Mouse (Mus musculus) G1E (cell line): ENCODE results near the gene Nadk. TPM values are rescaled to one million over a fixed set of nuclear protein-coding genes. Genes with fewer than 3 reads are reported as not detected.
"Not testable (repeated sequence)": the region's sequence is repeated elsewhere in the genome, so short reads cannot be mapped to it uniquely, and the experiment has no call there.

Source experiments
- ATAC-seq: 2 replicates; pipeline ENCODE4 v1.8.0; 2016; ENCODE audit warnings: mild to moderate bottlenecking; ENCODE audit not compliant: insufficient number of reproducible peaks, poor library complexity, low FRiP score, severe bottlenecking; ENCODE audit errors: extremely low read depth
- DNase-seq: peaks from one replicate; pipeline ENCODE4 v3.0.0; 2012; ENCODE audit warnings: low spot score
- H3K27me3 ChIP-seq: 2 replicates; pipeline ENCODE4 v1.6.1; 2012; ENCODE audit warnings: mild to moderate bottlenecking, low read length, inconsistent platforms; ENCODE audit not compliant: insufficient read depth
- H3K36me3 ChIP-seq: replicated peaks from 2 replicates; pipeline ENCODE3; 2012; ENCODE audit warnings: mild to moderate bottlenecking, inconsistent platforms
- H3K4me1 ChIP-seq: 2 replicates; pipeline ENCODE4 v1.6.1; 2012; ENCODE audit warnings: low read depth, low read length, inconsistent platforms, mixed read lengths; ENCODE audit not compliant: insufficient read depth
- H3K4me3 ChIP-seq: 2 replicates; pipeline ENCODE4 v1.5.1; 2012; ENCODE audit warnings: low read depth, mild to moderate bottlenecking, inconsistent platforms, low read length, moderate library complexity, mixed read lengths
- H3K9me3 ChIP-seq: replicated peaks from 2 replicates; pipeline ENCODE4 v1.6.1; 2012; ENCODE audit warnings: inconsistent platforms
- CTCF ChIP-seq: IDR thresholded peaks from 2 replicates; pipeline ENCODE4 v1.5.1; 2012; ENCODE audit warnings: low read depth, low read length, inconsistent platforms, mixed read lengths
- GATA1 ChIP-seq: IDR thresholded peaks from 2 replicates; pipeline ENCODE4 v1.6.1; 2012; ENCODE audit warnings: borderline replicate concordance, low read length, inconsistent platforms, mixed read lengths
- GATA2 ChIP-seq: IDR thresholded peaks from 2 replicates; pipeline ENCODE4 v1.6.1; 2012; ENCODE audit warnings: low read depth, low read length, inconsistent platforms, borderline replicate concordance
- POLR2AphosphoS5 ChIP-seq: IDR thresholded peaks from 2 replicates; pipeline ENCODE4 v1.6.1; 2012; ENCODE audit warnings: low read depth, low read length, inconsistent platforms; ENCODE audit not compliant: insufficient replicate concordance
- TAL1 ChIP-seq: conservative IDR thresholded peaks from 2 replicates; pipeline ENCODE4 v1.6.1; 2012; ENCODE audit warnings: low read depth, low read length, inconsistent platforms, mixed read lengths
- polyA plus RNA-seq: library from polyadenylated mRNA; stranded (reverse); fragments of >175 nt; gene quantifications from 2 replicates; pipeline ENCODE4 v1.2.3, GENCODE M21; 2012
- total RNA-seq, 2 experiments: library from RNA; stranded (forward) in 1 of 2; stranded (reverse) in 1 of 2; fragments of 200-1000 nt in 1 of 2; fragments of >200 nt in 1 of 2; fragmentation: Nextera tagmentation in 1 of 2; gene quantifications; 2 replicates each; pipeline ENCODE4 v1.2.3; 2014 to 2017

Gene Nadk
- total and polyA plus RNA-seq, 3 experiments: 58.4 to 67.5 (median 61.6) TPM

GRCm38 (mm10) chr4:155568632-155569370, 6.6 kb downstream of the Nadk start:
- ATAC-seq (no peak), DNase-seq (no peak)
- H3K27me3 ChIP-seq: no peaks in the 10 kb centered on the region
- TF ChIP-seq TAL1 (no peak), POLR2AphosphoS5 (no peak), GATA2 (no peak), CTCF (no peak), GATA1 (no peak)
- H3K4me1 ChIP-seq: peaks cover 50% of the 10 kb centered on the region
- H3K36me3 ChIP-seq: peaks cover 56% of the 10 kb centered on the region
- H3K9me3 ChIP-seq: no peaks in the 10 kb centered on the region
- H3K4me3 ChIP-seq: no peak overlapping the region

- ATAC-seq: no peak
- H3K4me3 ChIP-seq: no peak overlapping the region
- TF ChIP-seq GATA1: no peak
- no peak for TF ChIP-seq POLR2AphosphoS5
- no peak for TF ChIP-seq TAL1
- TF ChIP-seq CTCF: no peak
- TF ChIP-seq GATA2: no peak
- no peaks in the 10 kb centered on the region for H3K27me3 ChIP-seq
- no peak for DNase-seq
- peaks cover 60% of the 10 kb centered on the region for H3K36me3 ChIP-seq
- H3K4me1 ChIP-seq: peaks cover 47% of the 10 kb centered on the region
- H3K9me3 ChIP-seq: no peaks in the 10 kb centered on the region
Observed at GRCm38 (mm10) chr4:155569818-155570217, 7.6 kb downstream of the Nadk start.

- not testable (repeated sequence) for H3K4me3 ChIP-seq, H3K9me3 ChIP-seq, DNase-seq, ATAC-seq, H3K27me3 ChIP-seq
- peaks cover 60% of the 10 kb centered on the region for H3K36me3 ChIP-seq
- peaks cover 45% of the 10 kb centered on the region for H3K4me1 ChIP-seq
Observed at GRCm38 (mm10) chr4:155570315-155570714, 8.1 kb downstream of the Nadk start.

- DNase-seq (no peak), ATAC-seq (peak; percentile 18; the same call in 1 of the 2 replicates)
- TF ChIP-seq TAL1 (no peak), CTCF (no peak), POLR2AphosphoS5 (no peak), GATA2 (no peak), GATA1 (no peak)
- H3K9me3 ChIP-seq: no peaks in the 10 kb centered on the region
- H3K36me3 ChIP-seq: peaks cover 61% of the 10 kb centered on the region
- H3K4me3 ChIP-seq: no peak overlapping the region
- H3K4me1 ChIP-seq: peaks cover 37% of the 10 kb centered on the region
- H3K27me3 ChIP-seq: no peaks in the 10 kb centered on the region
Observed at GRCm38 (mm10) chr4:155571442-155571841, 9.3 kb downstream of the Nadk start.

GRCm38 (mm10) chr4:155573155-155573554, 11.0 kb downstream of the Nadk start:
- Histone ChIP-seq H3K27me3 (no peaks in the 10 kb centered on the region), H3K9me3 (no peaks in the 10 kb centered on the region), H3K4me1 (peaks cover 31% of the 10 kb centered on the region), H3K4me3 (no peak overlapping the region), H3K36me3 (peaks cover 69% of the 10 kb centered on the region)
- DNase-seq (no peak), ATAC-seq (no peak)
- TF ChIP-seq GATA2 (no peak), TAL1 (no peak), POLR2AphosphoS5 (no peak), GATA1 (no peak), CTCF (no peak)

DNA sequence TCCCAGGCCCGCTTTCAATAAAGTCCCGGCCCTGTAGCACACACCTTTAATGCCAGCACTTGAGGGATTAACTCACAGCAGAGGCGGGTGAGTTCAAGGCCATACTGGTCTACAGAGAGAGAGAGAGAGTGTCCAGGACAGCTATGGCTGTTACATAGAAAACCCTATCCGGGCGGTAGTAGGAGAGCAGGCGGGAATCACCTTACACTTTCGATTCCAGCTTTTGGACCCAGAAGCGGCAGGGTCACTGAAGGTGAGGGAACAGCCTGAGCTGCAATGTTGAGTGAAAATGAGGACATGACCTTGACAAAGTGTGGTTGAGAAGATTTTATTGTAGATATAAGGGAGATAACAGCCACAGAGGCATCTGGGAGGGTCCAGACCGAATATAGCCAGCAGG, 11.7 kb downstream of the Nadk start:
- peaks cover 31% of the 10 kb centered on the region for H3K4me1 ChIP-seq
- no peak for DNase-seq
- H3K9me3 ChIP-seq: no peaks in the 10 kb centered on the region
- no peak for ATAC-seq
- no peak for TF ChIP-seq GATA2
- no peak for TF ChIP-seq GATA1
- TF ChIP-seq CTCF: no peak
- no peak for TF ChIP-seq TAL1
- no peak for TF ChIP-seq POLR2AphosphoS5
- H3K27me3 ChIP-seq: no peaks in the 10 kb centered on the region
- H3K4me3 ChIP-seq: no peak overlapping the region
- peaks cover 72% of the 10 kb centered on the region for H3K36me3 ChIP-seq
